Mouse (Mus musculus) intestine, postnatal 0 days (tissue): ENCODE measurements around the gene Hif1an. TPM values are rescaled to one million over a fixed set of nuclear protein-coding genes. Genes with fewer than 3 reads are reported as not detected.

Source experiments
- ATAC-seq: fragments of 200-750 bp; cut with Nextera tagmentation; 2 replicates; pipeline ENCODE4 v1.8.0; 2017; ENCODE audit warnings: mild to moderate bottlenecking, moderate TSS enrichment, moderate library complexity
- H3K27ac ChIP-seq: fragments of 300-500 bp; sonication (generic); 2 replicates; pipeline ENCODE4 v1.5.1; 2014; ENCODE audit warnings: mild to moderate bottlenecking, low read depth, low read length, moderate library complexity
- H3K27me3 ChIP-seq: fragments of 300-500 bp; sonication (generic); replicated peaks from 2 replicates; pipeline ENCODE4 v1.6.1; 2014; ENCODE audit warnings: low read length, mixed read lengths; ENCODE audit not compliant: control insufficient read depth, insufficient read depth
- H3K36me3 ChIP-seq: fragments of 300-500 bp; sonication (generic); 2 replicates; pipeline ENCODE4 v1.6.1; 2014; ENCODE audit warnings: mild to moderate bottlenecking, moderate library complexity; ENCODE audit not compliant: control insufficient read depth, insufficient read depth
- H3K4me1 ChIP-seq: fragments of 300-500 bp; sonication (generic); replicated peaks from 2 replicates; pipeline ENCODE4 v1.6.1; 2014; ENCODE audit warnings: antibody characterized with exemption, low read length, mixed read lengths; ENCODE audit not compliant: control insufficient read depth, insufficient read depth
- H3K4me2 ChIP-seq: fragments of 300-500 bp; sonication (generic); replicated peaks from 2 replicates; pipeline ENCODE4 v1.6.1; 2014; ENCODE audit warnings: low read depth, mild to moderate bottlenecking, moderate library complexity
- H3K4me3 ChIP-seq: fragments of 300-500 bp; sonication (generic); 2 replicates; pipeline ENCODE4 v1.5.1; 2014; ENCODE audit warnings: low read depth, low read length
- H3K9ac ChIP-seq: fragments of 300-500 bp; sonication (generic); 2 replicates; pipeline ENCODE4 v1.6.1; 2014; ENCODE audit warnings: mild to moderate bottlenecking, low read depth, low read length
- H3K9me3 ChIP-seq: fragments of 300-500 bp; sonication (generic); 2 replicates; pipeline ENCODE4 v1.6.1; 2016; ENCODE audit warnings: mixed run types; ENCODE audit not compliant: control insufficient read depth
- CTCF ChIP-seq: sonication (generic); IDR thresholded peaks from 2 replicates; pipeline ENCODE4 v1.5.1; 2016; ENCODE audit warnings: low read depth, mild to moderate bottlenecking, control low read depth, antibody characterized with exemption, moderate library complexity
- WGBS: fragments of 180-500 bp; shearing (Covaris S2); extraction: QIAGEN DNeasy Blood & Tissue Kit; methylation state at CpG from one replicate; pipeline ENCODE4 v1.1.7; 2014; 5-methylcytosine and 5-hydroxymethylcytosine counted together
- polyA plus RNA-seq: library from polyadenylated mRNA; unstranded; fragments of >200 nt; fragmentation: Nextera tagmentation; extraction: Ambion mirVana; gene quantifications from 2 replicates; pipeline ENCODE4 v1.2.1, GENCODE M21; 2015

Hif1an gene
- polyA plus RNA-seq, result 15.6 and 17.7 TPM in 2 replicates

GRCm38 (mm10) chr19:44562652-44563206 lies at the start of gene Hif1an:
TSS of gene Hif1an (plus strand) at chr19:44562850.
- Histone ChIP-seq H3K4me3 (peak within 1 kb of the TSS; percentile 89), H3K9ac (peak within 1 kb of the TSS; percentile 61), H3K9me3 (no peaks in the 10 kb centered on the region)

GRCm38 (mm10) chr19:44513054-44513833 lies 49.4 kb upstream of the Hif1an start:
- peaks cover 3% of the 10 kb centered on the region; the same call in 1 of the 2 replicates for H3K4me1 ChIP-seq
- no peak overlapping the region for H3K9ac ChIP-seq
- ATAC-seq, result no peak
- no peaks in the 10 kb centered on the region for H3K9me3 ChIP-seq
- no peaks in the 10 kb centered on the region for H3K36me3 ChIP-seq
- no peak overlapping the region for H3K4me2 ChIP-seq
- H3K27ac ChIP-seq, result no peak overlapping the region
- no peak overlapping the region for H3K4me3 ChIP-seq
- H3K27me3 ChIP-seq, result peaks cover 56% of the 10 kb centered on the region
- 33% methylated on average over 11 of the region's 11 CpGs for WGBS
- TF ChIP-seq CTCF, result no peak

More at GRCm38 (mm10) chr19:44562652-44563206, at the start of gene Hif1an:
- peak; percentile 96 for TF ChIP-seq CTCF
- WGBS, result under 1% methylated on average over 33 of the region's 33 CpGs
- Histone ChIP-seq H3K27me3 (no peaks in the 10 kb centered on the region), H3K4me1 (0 out of 2 replicates have a peak, but pooled peaks cover 9% of the 10 kb centered on the region), H3K4me2 (peak within 1 kb of the TSS; percentile 74), H3K36me3 (peaks cover 25% of the 10 kb centered on the region), H3K27ac (no peak within 1 kb of the TSS)
- peak; percentile 95 for ATAC-seq

GRCm38 (mm10) chr19:44513921-44514482 lies 48.6 kb upstream of the Hif1an start:
- H3K4me3 ChIP-seq, result no peak overlapping the region
- no peak overlapping the region for H3K9ac ChIP-seq
- peaks cover 53% of the 10 kb centered on the region for H3K27me3 ChIP-seq
- H3K9me3 ChIP-seq, result no peaks in the 10 kb centered on the region
- H3K27ac ChIP-seq, result no peak overlapping the region
- WGBS, result 38% methylated on average over 7 of the region's 7 CpGs
- no peak overlapping the region for H3K4me2 ChIP-seq
- ATAC-seq, result no peak
- TF ChIP-seq CTCF, result no peak
- no peaks in the 10 kb centered on the region for H3K36me3 ChIP-seq
- H3K4me1 ChIP-seq, result peaks cover 3% of the 10 kb centered on the region; the same call in 1 of the 2 replicates

GRCm38 (mm10) chr19:44514521-44515451 lies 47.9 kb upstream of the Hif1an start:
- peaks cover 46% of the 10 kb centered on the region for H3K27me3 ChIP-seq
- TF ChIP-seq CTCF, result no peak
- H3K27ac ChIP-seq, result no peak overlapping the region
- WGBS, result 33% methylated on average over 14 of the region's 14 CpGs
- H3K4me3 ChIP-seq, result no peak overlapping the region
- ATAC-seq, result no peak
- no peaks in the 10 kb centered on the region for H3K36me3 ChIP-seq
- H3K9ac ChIP-seq, result no peak overlapping the region
- H3K4me2 ChIP-seq, result no peak overlapping the region
- H3K4me1 ChIP-seq, result peaks cover 3% of the 10 kb centered on the region; the same call in 1 of the 2 replicates
- H3K9me3 ChIP-seq, result no peaks in the 10 kb centered on the region

GRCm38 (mm10) chr19:44515769-44516168 lies 46.9 kb upstream of the Hif1an start:
- H3K36me3 ChIP-seq, result no peaks in the 10 kb centered on the region
- TF ChIP-seq CTCF, result no peak
- H3K27ac ChIP-seq, result no peak overlapping the region
- no peak overlapping the region for H3K4me3 ChIP-seq
- H3K27me3 ChIP-seq, result peaks cover 37% of the 10 kb centered on the region
- no peak overlapping the region for H3K4me2 ChIP-seq
- no peak for ATAC-seq
- WGBS, result 56% methylated on average over 6 of the region's 6 CpGs
- no peak overlapping the region for H3K9ac ChIP-seq
- H3K9me3 ChIP-seq, result no peaks in the 10 kb centered on the region
- peaks cover 3% of the 10 kb centered on the region; the same call in 1 of the 2 replicates for H3K4me1 ChIP-seq
